Mouse (Mus musculus) limb, embryonic 13.5 days (tissue): ENCODE data around the gene Plcl1. TPM values are rescaled to one million over a fixed set of nuclear protein-coding genes. Genes with fewer than 3 reads are reported as not detected.

Source experiments
- ATAC-seq: fragments of 200-750 bp; cut with Nextera tagmentation; 2 replicates; pipeline ENCODE4 v1.8.0; 2017; ENCODE audit warnings: low read depth, moderate number of reproducible peaks, moderate TSS enrichment; ENCODE audit not compliant: low FRiP score
- H3K27ac ChIP-seq: fragments of 300-500 bp; sonication (generic); 2 replicates; pipeline ENCODE4 v1.5.1; 2015; ENCODE audit warnings: inconsistent platforms, mild to moderate bottlenecking, moderate library complexity
- H3K27me3 ChIP-seq: fragments of 300-500 bp; sonication (generic); 2 replicates; pipeline ENCODE4 v1.6.1; 2015; ENCODE audit warnings: mild to moderate bottlenecking, inconsistent platforms
- H3K36me3 ChIP-seq: fragments of 300-500 bp; sonication (generic); 2 replicates; pipeline ENCODE4 v1.6.1; 2015; ENCODE audit warnings: inconsistent platforms, mild to moderate bottlenecking, moderate library complexity
- H3K4me1 ChIP-seq: fragments of 300-500 bp; sonication (generic); 2 replicates; pipeline ENCODE4 v1.6.1; 2015; ENCODE audit warnings: inconsistent platforms
- H3K4me2 ChIP-seq: fragments of 300-500 bp; sonication (generic); replicated peaks from 2 replicates; pipeline ENCODE4 v1.6.1; 2015; ENCODE audit warnings: inconsistent platforms, mild to moderate bottlenecking, moderate library complexity
- H3K4me3 ChIP-seq: fragments of 300-500 bp; sonication (generic); 2 replicates; pipeline ENCODE4 v1.5.1; 2015; ENCODE audit warnings: moderate library complexity, mild to moderate bottlenecking, inconsistent platforms
- H3K9ac ChIP-seq: fragments of 300-500 bp; sonication (generic); 2 replicates; pipeline ENCODE4 v1.6.1; 2015; ENCODE audit warnings: mild to moderate bottlenecking, inconsistent platforms
- H3K9me3 ChIP-seq: fragments of 300-500 bp; sonication (generic); 2 replicates; pipeline ENCODE4 v1.6.1; 2016; ENCODE audit warnings: inconsistent platforms
- WGBS: fragments of 180-500 bp; shearing (Covaris S2); methylation state at CpG from one replicate; pipeline ENCODE4 v1.1.7; 2015; 5-methylcytosine and 5-hydroxymethylcytosine counted together
- polyA plus RNA-seq: library from polyadenylated mRNA; unstranded; fragments of >200 nt; fragmentation: Nextera tagmentation; extraction: Ambion mirVana; gene quantifications from 2 replicates; pipeline ENCODE4 v1.2.1, GENCODE M21; 2015

Gene Plcl1
- polyA plus RNA-seq, 1 experiment from 2014 or later: 1.3 TPM

GRCm38 (mm10) chr1:55700016-55700415 is 294.3 kb downstream of the Plcl1 start:
- Histone ChIP-seq H3K27ac (no peak overlapping the region), H3K27me3 (no peaks in the 10 kb centered on the region), H3K9ac (no peak overlapping the region), H3K4me1 (no peaks in the 10 kb centered on the region), H3K9me3 (no peaks in the 10 kb centered on the region), H3K4me3 (no peak overlapping the region), H3K4me2 (no peak overlapping the region), H3K36me3 (no peaks in the 10 kb centered on the region)
- 97% methylated on average over 1 of the region's 1 CpGs for WGBS
- no peak for ATAC-seq

- no peak overlapping the region for H3K27ac ChIP-seq
- no peak overlapping the region for H3K4me2 ChIP-seq
- WGBS: 77% methylated on average over 6 of the region's 6 CpGs
- ATAC-seq: no peak
- no peaks in the 10 kb centered on the region for H3K9me3 ChIP-seq
- no peak overlapping the region for H3K9ac ChIP-seq
- no peaks in the 10 kb centered on the region for H3K27me3 ChIP-seq
- H3K4me1 ChIP-seq: no peaks in the 10 kb centered on the region
- H3K36me3 ChIP-seq: no peaks in the 10 kb centered on the region
- no peak overlapping the region for H3K4me3 ChIP-seq
These were observed 295.0 kb downstream of the Plcl1 start for GRCm38 (mm10) chr1:55700726-55701125.

DNA sequence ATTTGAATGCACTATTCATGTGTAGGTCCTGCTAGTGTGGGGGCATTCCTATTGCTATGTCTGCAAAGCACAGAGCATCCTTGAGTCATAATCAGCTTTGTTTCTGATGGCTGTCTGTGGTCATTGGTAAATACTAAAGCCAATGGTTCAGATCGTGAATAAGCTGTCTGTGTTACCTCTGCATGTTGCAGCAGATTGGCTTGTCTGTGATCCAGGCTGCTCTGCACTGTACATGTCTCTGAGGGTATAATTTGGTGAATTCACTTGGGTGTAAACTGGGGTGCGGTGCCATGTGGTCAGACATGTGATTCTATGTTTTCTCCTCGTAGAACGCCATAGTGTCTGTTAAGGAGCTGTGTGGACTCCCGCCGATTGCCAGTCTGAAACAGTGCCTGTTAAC is 295.9 kb downstream of the Plcl1 start:
- Histone ChIP-seq H3K4me3 (no peak overlapping the region), H3K36me3 (no peaks in the 10 kb centered on the region), H3K9me3 (no peaks in the 10 kb centered on the region), H3K9ac (no peak overlapping the region), H3K4me1 (no peaks in the 10 kb centered on the region), H3K4me2 (no peak overlapping the region), H3K27ac (no peak overlapping the region), H3K27me3 (no peaks in the 10 kb centered on the region)
- no peak for ATAC-seq
- WGBS: 90% methylated on average over 6 of the region's 6 CpGs

- whole genome bisulfite sequencing: 67% methylated on average over 3 of the region's 3 CpGs
- no peak overlapping the region for H3K27ac ChIP-seq
- H3K9me3 ChIP-seq: no peaks in the 10 kb centered on the region
- no peak for ATAC-seq
- no peaks in the 10 kb centered on the region for H3K4me1 ChIP-seq
- H3K36me3 ChIP-seq: no peaks in the 10 kb centered on the region
- H3K27me3 ChIP-seq: no peaks in the 10 kb centered on the region
- no peak overlapping the region for H3K4me3 ChIP-seq
- no peak overlapping the region for H3K9ac ChIP-seq
- no peak overlapping the region for H3K4me2 ChIP-seq
These were observed 296.4 kb downstream of the Plcl1 start for GRCm38 (mm10) chr1:55702106-55702505.

GRCm38 (mm10) chr1:55704707-55705106 is 299.0 kb downstream of the Plcl1 start:
- Histone ChIP-seq H3K27ac (no peak overlapping the region), H3K9me3 (no peaks in the 10 kb centered on the region), H3K4me3 (no peak overlapping the region), H3K36me3 (no peaks in the 10 kb centered on the region), H3K9ac (no peak overlapping the region), H3K27me3 (no peaks in the 10 kb centered on the region), H3K4me2 (no peak overlapping the region), H3K4me1 (no peaks in the 10 kb centered on the region)
- no peak for ATAC-seq
- 81% methylated on average over 2 of the region's 2 CpGs for WGBS

DNA sequence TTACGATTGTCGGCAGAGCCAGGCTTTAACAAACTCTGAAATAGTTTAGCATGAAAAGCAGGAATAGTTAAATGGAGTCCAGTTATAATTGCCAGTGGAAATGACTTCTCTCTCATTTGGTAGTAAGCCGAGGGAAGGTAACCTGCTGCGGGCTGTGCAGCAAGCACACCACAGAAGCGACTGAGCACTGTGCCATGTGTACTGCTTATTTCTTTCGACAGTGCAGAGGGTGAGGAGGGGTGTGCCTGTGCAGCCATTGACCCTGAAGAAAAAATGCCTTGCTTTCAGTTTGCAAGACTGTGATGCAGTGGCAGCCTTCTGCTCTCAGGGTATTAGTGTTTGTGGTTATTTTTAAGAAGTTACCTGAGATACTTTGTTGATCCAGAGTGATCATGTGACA is 299.5 kb downstream of the Plcl1 start:
- H3K27ac ChIP-seq: no peak overlapping the region
- ATAC-seq: no peak
- no peaks in the 10 kb centered on the region for H3K27me3 ChIP-seq
- no peak overlapping the region for H3K4me2 ChIP-seq
- H3K4me1 ChIP-seq: no peaks in the 10 kb centered on the region
- 81% methylated on average over 6 of the region's 6 CpGs for WGBS
- no peak overlapping the region for H3K4me3 ChIP-seq
- no peaks in the 10 kb centered on the region for H3K36me3 ChIP-seq
- H3K9ac ChIP-seq: no peak overlapping the region
- H3K9me3 ChIP-seq: no peaks in the 10 kb centered on the region

DNA sequence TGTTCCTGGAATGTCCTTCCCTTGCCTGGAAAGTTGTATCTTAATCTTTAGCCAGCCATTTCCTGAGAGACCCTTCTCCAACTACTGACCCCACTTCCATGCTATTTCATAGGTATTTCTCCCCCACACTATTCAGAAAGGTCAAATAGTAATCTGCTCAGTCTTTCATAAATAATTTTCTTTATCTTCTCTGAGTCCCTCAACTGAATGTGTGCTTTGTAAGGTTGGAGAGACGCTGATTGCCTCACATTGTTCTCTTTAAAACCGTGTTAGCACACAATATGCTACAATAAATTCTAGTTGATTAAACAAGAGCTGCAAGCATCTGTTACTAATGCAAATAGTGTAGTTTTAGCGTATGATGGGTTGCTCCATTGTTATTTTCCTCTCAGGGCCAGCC is 300.0 kb downstream of the Plcl1 start:
- no peak overlapping the region for H3K4me2 ChIP-seq
- no peak overlapping the region for H3K9ac ChIP-seq
- no peak for ATAC-seq
- no peaks in the 10 kb centered on the region for H3K4me1 ChIP-seq
- H3K27me3 ChIP-seq: no peaks in the 10 kb centered on the region
- no peaks in the 10 kb centered on the region for H3K36me3 ChIP-seq
- no peaks in the 10 kb centered on the region for H3K9me3 ChIP-seq
- H3K27ac ChIP-seq: no peak overlapping the region
- no peak overlapping the region for H3K4me3 ChIP-seq
- 76% methylated on average over 3 of the region's 3 CpGs for WGBS

- Histone ChIP-seq H3K9ac (no peak overlapping the region), H3K4me1 (no peaks in the 10 kb centered on the region), H3K27ac (no peak overlapping the region), H3K4me3 (no peak overlapping the region), H3K36me3 (no peaks in the 10 kb centered on the region), H3K4me2 (no peak overlapping the region), H3K9me3 (no peaks in the 10 kb centered on the region), H3K27me3 (no peaks in the 10 kb centered on the region)
- 76% methylated on average over 1 of the region's 1 CpGs for WGBS
- ATAC-seq: no peak
These were observed 301.2 kb downstream of the Plcl1 start for GRCm38 (mm10) chr1:55706933-55707332.

- 86% methylated on average over 4 of the region's 4 CpGs for WGBS
- no peaks in the 10 kb centered on the region for H3K27me3 ChIP-seq
- no peaks in the 10 kb centered on the region for H3K36me3 ChIP-seq
These were observed 311.6 kb downstream of the Plcl1 start for GRCm38 (mm10) chr1:55717283-55717803.

DNA sequence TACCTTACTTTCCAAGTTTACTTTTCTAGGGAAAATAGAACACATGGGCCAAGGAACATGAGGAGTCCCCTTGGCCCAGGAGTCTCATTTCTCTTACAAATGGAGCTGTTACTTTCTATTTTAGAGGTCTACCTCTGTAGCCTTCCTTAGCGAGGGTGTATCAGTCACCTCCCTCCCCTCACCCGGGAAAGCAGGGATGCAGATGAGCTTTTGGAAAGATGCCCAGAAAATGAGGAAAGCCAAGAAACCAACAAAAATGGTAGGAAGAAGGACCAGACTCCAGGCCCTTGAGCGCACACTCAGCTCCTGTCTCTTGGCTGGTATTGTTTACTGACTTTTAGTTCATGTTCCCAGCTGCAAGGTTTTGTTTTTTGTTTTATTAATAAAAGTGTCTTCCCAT is 319.7 kb downstream of the Plcl1 start:
- ATAC-seq: no peak
- WGBS: 56% methylated on average over 3 of the region's 3 CpGs
- Histone ChIP-seq H3K9me3 (no peaks in the 10 kb centered on the region), H3K9ac (no peak overlapping the region), H3K4me3 (no peak overlapping the region), H3K27me3 (no peaks in the 10 kb centered on the region), H3K27ac (no peak overlapping the region), H3K36me3 (no peaks in the 10 kb centered on the region), H3K4me2 (no peak overlapping the region), H3K4me1 (no peaks in the 10 kb centered on the region)

More at GRCm38 (mm10) chr1:55717283-55717803, 311.6 kb downstream of the Plcl1 start:
- no peak overlapping the region for H3K9ac ChIP-seq
- no peak overlapping the region for H3K27ac ChIP-seq
- no peak overlapping the region for H3K4me3 ChIP-seq
- no peak for ATAC-seq
- no peaks in the 10 kb centered on the region for H3K9me3 ChIP-seq
- H3K4me1 ChIP-seq: no peaks in the 10 kb centered on the region
- no peak overlapping the region for H3K4me2 ChIP-seq

GRCm38 (mm10) chr1:55729332-55729731 is 323.6 kb downstream of the Plcl1 start:
- 84% methylated on average over 3 of the region's 3 CpGs for WGBS
- H3K9me3 ChIP-seq: no peaks in the 10 kb centered on the region
- no peak overlapping the region for H3K4me3 ChIP-seq
- no peak overlapping the region for H3K27ac ChIP-seq
- H3K4me1 ChIP-seq: no peaks in the 10 kb centered on the region
- no peak for ATAC-seq
- H3K27me3 ChIP-seq: no peaks in the 10 kb centered on the region
- no peak overlapping the region for H3K4me2 ChIP-seq
- no peaks in the 10 kb centered on the region for H3K36me3 ChIP-seq
- no peak overlapping the region for H3K9ac ChIP-seq

DNA sequence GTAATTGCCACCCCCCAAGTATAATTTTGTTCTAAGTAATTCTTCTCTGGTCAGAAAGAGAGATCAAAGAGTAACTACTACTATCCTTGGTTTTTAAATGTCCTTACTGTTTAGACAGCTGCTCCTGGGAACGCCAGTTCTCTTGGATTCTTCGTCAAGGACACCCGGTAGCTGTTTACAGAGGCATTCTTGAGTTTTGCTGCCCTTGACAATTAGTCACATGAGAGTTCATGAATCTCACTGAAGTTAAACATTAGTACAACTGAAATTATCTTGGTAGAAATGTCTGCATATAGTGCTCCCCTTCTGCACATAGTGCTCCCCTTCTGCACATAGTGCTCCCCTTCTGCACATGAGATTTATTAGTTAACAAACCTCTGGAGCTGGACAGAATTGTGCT is 327.2 kb downstream of the Plcl1 start:
- peaks cover 3% of the 10 kb centered on the region; the same call in 1 of the 2 replicates for H3K4me1 ChIP-seq
- no peak for ATAC-seq
- no peaks in the 10 kb centered on the region for H3K9me3 ChIP-seq
- no peak overlapping the region for H3K27ac ChIP-seq
- no peak overlapping the region for H3K4me2 ChIP-seq
- H3K4me3 ChIP-seq: no peak overlapping the region
- H3K27me3 ChIP-seq: no peaks in the 10 kb centered on the region; the same call in 1 of the 2 replicates
- WGBS: 75% methylated on average over 3 of the region's 3 CpGs
- H3K36me3 ChIP-seq: no peaks in the 10 kb centered on the region
- H3K9ac ChIP-seq: no peak overlapping the region

GRCm38 (mm10) chr1:55736054-55736740 is 330.5 kb downstream of the Plcl1 start:
- WGBS: 85% methylated on average over 14 of the region's 14 CpGs
- peaks cover 10% of the 10 kb centered on the region; the same call in 1 of the 2 replicates for H3K4me1 ChIP-seq
- ATAC-seq: no peak

More at GRCm38 (mm10) chr1:55736054-55736740, 330.5 kb downstream of the Plcl1 start:
- no peak overlapping the region for H3K4me2 ChIP-seq
- no peak overlapping the region for H3K27ac ChIP-seq
- no peaks in the 10 kb centered on the region for H3K36me3 ChIP-seq
- H3K9ac ChIP-seq: no peak overlapping the region
- peaks cover 10% of the 10 kb centered on the region; the same call in 1 of the 2 replicates for H3K27me3 ChIP-seq
- no peaks in the 10 kb centered on the region for H3K9me3 ChIP-seq
- H3K4me3 ChIP-seq: no peak overlapping the region
